Mouse (Mus musculus) kidney, postnatal 10 days (tissue): ENCODE data around the gene Sez6l.
A peak's percentile ranks its signal among the peaks of the same experiment; 100 is the strongest.

ENCODE experiments used
- DNase-seq: peaks from one replicate; pipeline ENCODE4 v3.0.0; 2021; ENCODE audit warnings: mixed read lengths

Sez6l gene

GRCm38 (mm10) chr5:112493492-112493891 lies 83.5 kb downstream of the Sez6l start:
- peak; percentile 75 for DNase-seq

DNA sequence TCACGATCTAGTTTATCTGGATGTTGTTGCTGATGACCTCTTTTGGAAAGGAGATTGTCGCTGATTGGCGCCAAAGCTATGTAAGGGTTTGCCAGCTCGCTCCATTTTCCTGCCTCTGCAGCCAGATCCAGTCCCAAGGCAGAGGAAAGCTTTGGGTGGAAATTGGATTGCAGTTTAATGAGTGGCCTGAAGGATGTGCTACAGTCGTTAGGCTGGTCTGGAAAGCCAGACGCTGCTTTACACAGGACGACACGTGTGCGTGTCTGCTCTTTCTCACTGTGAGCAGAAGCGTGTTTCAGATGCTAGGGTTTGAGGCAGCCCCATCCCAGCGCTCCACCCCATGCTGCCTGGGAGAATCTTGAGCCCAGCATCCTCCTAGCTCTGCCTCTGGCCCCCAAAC lies 85.5 kb downstream of the Sez6l start:
- DNase-seq = no peak

DNA sequence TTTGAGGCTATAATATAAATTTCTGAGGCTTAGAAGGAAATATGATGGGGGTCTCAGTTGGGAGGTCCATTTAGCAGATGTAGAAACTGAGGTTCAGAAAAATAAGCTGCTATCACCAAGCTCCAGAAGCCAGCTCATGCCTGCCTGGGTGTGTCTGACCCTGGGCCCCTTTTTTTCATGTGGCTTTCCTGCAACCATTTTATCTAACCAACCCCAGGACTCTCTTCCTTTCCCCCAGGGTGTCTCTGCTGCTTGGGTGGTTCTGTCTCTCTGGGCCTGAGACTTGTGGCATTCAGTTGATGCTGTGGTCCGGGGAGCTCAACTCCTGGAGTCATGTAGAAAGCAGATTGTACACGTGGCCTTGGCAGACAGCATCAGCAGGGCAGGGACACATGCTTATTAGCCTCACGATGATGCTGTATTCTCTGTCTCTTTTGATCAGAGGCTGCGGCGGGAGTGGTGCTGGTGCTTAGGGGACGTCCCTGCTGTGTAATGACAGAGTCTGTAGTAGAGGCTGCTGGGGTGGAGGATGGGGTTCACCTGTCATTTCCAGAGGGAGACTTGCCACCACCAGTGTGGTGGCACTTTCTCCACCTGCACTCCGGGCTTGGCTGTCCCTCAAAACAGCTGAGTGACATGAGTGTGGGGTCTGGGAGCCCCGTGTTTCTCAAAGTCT lies 88.7 kb downstream of the Sez6l start:
- DNase-seq = no peak

DNA sequence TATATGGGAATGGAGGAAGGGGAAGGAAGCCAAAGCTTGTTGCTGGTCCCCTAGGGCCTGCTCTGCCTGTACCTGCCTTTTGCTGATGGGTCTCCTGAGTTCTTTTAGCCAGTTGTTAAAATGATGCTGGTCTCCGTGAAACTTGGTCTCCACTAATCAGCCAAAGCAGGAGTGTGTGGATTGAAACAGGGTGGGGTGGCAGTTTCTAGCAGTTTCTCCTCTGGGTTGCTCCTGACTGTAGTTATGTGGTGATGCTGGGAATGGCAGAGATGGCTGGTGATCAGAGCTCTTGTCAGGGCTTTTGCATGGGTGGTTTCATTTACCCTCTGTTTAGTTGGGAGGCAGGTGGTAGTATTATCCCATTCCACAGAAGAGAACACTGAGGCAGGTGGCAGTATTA lies 89.5 kb downstream of the Sez6l start:
- DNase-seq = no peak

DNA sequence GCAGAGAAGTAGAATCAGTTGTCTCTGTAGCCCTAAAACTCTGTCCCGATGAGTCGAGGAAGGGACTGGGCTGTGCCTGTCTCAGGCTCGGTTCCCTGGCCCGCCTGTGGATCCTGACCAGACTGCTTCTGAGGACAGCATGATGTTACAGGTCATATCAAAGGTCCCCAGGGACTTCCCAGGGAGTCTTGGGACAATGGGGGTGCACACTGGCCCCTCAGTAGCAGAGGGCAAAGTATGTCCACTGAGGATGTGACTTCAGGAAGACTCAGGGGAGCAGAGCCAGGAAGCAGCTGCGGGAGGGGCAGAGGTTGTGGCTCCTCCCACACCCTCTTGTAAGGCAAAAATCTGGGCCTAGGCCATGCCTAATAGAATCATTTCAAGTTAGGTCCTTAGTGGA lies 90.6 kb downstream of the Sez6l start:
- peak; percentile 47 for DNase-seq

DNA sequence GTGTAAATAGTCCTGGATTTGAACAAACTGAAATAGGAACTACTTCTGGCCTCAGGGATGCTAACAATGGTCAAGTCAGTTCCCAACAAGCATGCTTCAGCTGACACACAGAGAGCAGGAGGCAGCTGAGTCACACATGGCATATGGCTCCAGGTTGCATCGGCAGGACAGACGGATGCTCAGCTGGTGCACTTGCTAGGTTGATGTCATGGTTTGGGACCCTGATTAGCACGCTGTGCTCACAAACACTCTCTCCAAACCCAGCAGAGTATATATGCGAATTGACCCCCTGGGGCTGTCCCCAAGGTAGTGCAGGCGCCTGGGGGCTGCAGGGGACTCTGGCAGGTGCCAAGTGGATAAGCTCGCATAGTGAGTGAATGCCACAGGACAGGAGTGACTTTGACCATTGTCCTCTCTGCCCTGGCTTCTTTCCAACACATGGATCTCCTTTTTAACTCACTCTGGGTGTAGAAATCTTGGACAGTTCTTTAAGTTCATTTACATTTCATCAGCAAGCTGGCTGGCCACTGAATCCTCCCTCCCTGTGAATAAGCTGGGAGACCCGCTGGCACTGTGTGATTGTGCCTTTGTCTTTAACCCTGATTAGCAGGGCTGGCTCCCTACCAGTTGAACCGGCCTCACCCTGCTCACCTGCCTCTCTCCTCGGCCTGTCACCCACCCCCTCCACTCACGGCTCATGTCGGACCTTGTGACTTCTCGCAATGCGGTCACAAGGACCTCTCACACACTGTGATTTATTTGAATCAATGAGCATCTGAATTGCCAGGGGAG lies 91.9 kb downstream of the Sez6l start:
- DNase-seq = no peak

DNA sequence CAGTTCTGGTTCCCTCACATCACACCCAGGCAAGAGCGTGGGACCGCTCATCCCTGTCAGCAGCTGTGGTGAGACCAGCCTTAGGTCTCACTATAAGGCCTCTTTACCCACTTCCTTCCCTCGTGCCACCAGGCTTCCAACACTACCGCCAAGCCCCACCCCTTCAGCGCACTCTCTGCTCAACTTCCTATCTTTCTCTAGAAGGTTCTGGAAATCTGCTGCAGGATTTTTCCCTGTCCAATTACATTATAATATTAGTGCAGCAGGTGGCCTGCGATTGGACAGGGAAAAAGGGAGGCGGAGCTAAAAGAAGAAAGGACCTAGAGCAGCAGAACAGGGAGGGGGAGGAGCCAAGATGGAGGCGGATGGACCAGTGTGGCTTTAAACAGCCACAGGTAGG lies 94.0 kb downstream of the Sez6l start:
- no peak for DNase-seq

GRCm38 (mm10) chr5:112482551-112482950 lies 94.4 kb downstream of the Sez6l start:
- no peak for DNase-seq

GRCm38 (mm10) chr5:112481946-112482410 lies 95.0 kb downstream of the Sez6l start:
- no peak for DNase-seq

DNA sequence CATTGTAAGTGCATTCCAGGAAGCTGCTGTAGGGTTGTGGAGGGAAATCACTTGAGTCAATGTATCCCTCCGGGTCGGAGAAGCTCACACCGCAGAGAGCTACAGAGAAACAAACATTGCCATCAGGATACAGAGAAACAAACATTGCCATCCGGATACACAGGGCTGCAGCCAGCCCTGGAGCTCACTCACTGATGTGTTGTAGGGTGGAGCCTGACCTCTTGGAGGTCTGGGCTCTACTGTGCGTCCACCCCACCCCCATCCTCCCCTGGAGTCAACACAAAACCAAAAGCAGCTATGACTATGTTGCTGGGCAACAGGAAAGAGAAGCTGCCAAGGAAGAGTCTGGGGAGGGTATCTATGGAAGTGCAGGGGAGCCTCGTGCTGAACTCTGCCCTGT lies 103.5 kb downstream of the Sez6l start:
- no peak for DNase-seq

- DNase-seq = peak; percentile 70
Measured at GRCm38 (mm10) chr5:112470144-112470543, 106.8 kb downstream of the Sez6l start.

- DNase-seq = no peak
Measured at GRCm38 (mm10) chr5:112468986-112469581, 107.9 kb downstream of the Sez6l start.

DNA sequence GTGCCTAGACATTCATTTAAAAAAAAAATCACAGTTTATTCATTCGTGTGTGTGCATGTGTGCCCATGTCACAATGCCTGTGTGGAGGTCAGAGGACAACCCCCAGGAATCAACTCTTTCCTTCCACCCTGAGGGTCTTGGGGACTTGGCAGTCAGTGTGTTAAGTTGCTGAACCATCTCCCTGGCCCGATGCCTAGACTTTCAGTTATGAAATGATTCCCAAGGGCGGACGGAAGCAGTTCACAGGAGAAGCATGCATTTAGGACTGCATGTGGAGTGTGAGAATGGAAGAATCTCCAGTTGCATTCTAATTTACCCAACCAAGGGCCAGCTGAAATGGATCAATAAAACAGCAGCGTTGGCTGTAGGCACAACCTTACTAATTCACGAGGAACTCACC lies 110.7 kb downstream of the Sez6l start:
- peak; percentile 48 for DNase-seq

GRCm38 (mm10) chr5:112459903-112460302 lies 117.1 kb downstream of the Sez6l start:
- no peak for DNase-seq

- DNase-seq = no peak
Measured at GRCm38 (mm10) chr5:112454966-112455555, 121.9 kb downstream of the Sez6l start.

- no peak for DNase-seq
Measured at GRCm38 (mm10) chr5:112453088-112453487, 123.9 kb downstream of the Sez6l start.

DNA sequence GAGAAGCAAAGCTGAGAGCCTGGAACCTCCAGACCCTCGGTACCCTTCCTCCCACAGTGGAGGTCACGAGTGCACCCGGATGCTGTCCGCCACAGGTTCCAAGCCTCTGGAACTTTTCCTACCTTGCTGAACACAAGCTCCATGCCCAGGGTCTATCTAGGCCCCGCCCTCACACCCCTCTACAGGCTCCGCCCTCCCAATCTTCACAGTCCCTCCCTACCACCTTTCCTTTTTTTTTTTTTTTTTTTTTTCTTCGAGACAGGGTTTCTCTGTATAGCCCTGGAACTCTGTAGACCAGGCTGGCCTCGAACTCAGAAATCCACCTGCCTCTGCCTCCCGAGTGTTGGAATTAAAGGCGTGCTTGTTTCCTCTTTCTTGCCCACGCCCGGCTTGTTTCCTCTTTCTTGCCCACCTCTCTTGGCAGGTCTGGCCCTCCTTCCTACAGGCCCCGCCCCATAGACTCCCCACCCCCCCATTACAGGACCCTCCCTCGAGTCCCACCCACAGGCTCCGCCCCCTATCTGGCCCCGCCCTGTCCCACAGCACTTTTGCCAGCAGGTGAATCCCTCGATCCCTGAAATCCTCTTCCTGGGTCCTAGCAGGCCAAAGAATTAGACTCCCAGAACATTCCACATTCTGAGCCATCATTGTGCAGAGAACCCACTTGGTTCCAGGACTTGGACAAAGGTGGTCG lies 128.1 kb downstream of the Sez6l start, which contains the start of gene Gm6588:
Gm6588 (plus strand) TSS at position 680 of the 694 bp plus-strand sequence.
- DNase-seq = no peak

- DNase-seq = no peak
Measured at GRCm38 (mm10) chr5:112438535-112438934, 138.4 kb downstream of the Sez6l start.

DNA sequence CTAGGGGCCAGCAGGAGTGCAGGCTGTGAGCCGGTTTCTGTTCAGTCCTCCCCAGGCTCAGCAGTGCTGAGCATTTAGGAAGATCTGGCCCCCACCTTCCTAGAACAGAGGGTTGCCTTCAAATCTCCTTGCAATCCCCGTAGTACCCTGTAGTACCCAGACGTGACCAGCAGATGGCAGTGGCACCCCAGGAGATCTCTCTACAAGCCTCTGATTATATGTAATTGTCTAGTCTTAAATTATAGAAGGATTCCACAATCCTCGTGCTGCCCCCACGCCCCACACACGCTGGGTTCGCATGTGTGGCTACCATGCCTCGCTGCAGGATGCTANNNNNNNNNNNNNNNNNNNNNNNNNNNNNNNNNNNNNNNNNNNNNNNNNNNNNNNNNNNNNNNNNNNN lies 144.0 kb downstream of the Sez6l start:
- peak; percentile 86 for DNase-seq

- no peak for DNase-seq
Measured at GRCm38 (mm10) chr5:112432033-112432432, 145.0 kb downstream of the Sez6l start.

DNA sequence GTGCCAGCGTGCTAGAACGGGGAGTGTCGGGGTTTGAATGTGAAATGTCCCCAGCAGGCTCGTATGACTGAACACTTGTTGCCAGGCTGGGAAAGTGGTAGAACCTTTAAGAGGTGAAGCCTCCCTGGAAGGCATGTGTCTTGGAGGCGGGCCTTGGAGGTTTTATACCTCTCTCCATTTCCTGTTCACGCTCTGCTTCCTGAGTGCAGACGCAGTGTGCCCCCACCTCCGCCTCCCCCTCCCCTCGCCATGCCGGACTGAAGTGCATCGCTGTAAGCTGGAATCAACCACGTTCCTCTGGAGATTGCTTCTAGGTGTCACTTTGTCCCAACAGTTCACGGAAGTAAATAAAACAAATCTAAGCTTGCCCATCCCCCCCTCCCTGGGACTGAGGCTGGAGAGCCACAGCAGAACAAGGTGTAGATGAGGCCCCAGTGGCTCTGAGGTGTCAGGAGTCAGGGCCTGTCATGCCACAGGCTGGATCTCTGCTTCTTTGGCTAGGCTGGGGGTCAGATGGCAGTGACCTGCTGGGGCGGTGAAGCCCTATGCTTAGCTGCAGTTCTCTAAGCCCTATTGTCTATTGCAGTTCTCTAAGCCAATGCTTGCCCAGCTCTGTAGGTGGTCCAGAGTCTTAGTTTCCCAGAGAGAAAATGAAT lies 145.7 kb downstream of the Sez6l start:
- peak; percentile 31 for DNase-seq

DNA sequence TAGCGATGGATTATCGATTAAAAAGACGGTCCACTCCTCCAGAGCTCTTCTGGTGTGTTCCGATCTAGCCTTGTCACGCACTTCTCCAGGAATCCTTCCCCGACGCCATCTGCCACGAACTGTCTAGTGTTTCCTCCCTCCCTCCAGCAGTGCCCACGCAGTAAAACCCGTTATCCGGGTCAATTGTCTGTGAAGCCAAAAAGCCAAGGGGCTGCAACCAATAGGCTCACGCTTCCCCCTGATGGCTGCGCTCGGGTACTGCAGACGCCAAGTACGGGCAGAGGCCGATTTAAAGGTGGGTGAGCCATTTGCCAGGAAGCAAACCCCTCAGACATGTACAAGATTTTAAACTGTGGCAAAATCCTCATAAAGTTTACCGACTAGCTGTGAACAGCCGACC lies 148.0 kb downstream of the Sez6l start:
- peak; percentile 84 for DNase-seq
